Comparison of ENCODE assay signal across 19 mouse cellular contexts in the genomic region with DNA sequence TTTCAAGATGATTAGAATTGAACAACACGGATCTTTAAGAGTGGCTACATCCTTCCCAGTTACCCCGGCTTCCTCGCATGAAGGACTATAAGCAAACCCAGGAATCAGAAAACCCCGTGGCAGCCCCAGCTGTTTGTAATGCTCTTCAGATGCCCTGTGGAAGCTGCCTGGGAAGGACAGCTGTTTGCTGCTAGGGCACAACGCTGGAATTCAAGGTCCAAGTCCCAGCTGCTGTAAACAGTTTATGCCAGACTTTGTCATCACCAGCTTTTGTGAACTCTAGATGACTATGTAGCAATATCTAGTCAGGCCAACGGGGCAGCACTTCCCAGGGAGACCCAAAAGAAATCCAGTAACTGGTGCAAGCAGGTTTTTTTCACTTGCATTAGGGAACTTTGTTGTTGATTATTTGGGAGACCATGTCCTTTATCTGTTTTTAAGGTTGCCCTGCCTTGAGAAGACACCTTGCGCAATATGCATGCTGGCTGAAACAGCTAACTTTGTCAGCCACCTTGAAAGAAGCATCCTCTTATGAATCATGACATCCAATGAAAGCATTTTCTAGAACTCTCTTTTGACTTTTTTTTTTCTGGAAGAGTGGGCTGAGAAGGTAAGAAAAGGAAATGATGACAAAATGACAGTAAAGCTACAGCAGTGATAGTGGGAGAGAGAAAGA.
DNase-seq lines count a peak whose midpoint lies in the region; ATAC-seq and TF ChIP-seq lines count a peak whose summit lies in the region.
"Had no signal": no experiment of that assay in that cellular context is flagged by ENCODE, and none has a peak within 500 bp of the region (broad histone marks: within the 10 kb centered on the region; RNA-seq: fewer than 3 reads in every experiment).

No protein-coding gene starts in this region.

- DNase-seq in gastrocnemius, postnatal 14 days, result peak; percentile 6
- no peak for DNase-seq in gastrocnemius, postnatal 36 days
- DNase-seq in lung, postnatal 4 days, result peak; percentile 5 to 35
- no peak for DNase-seq in midbrain, embryonic 10.5 days (ENCODE audit: low spot score)
- DNase-seq in left cerebral cortex, adult 8-10 months (ENCODE audit: low spot score in 2 of 2), result no peak
- DNase-seq: adrenal gland, postnatal 36 days; cerebellum, adult 11 months; cerebellum, postnatal 10 days; kidney, postnatal 25 days; right cerebral cortex, adult 18-20 months had no signal

- H3K9me3 ChIP-seq in intestine, embryonic 16.5 days (ENCODE audit: control insufficient read depth, low read length), result no peaks in the 10 kb centered on the region
- no peaks in the 10 kb centered on the region for H3K9me3 ChIP-seq in midbrain, embryonic 10.5 days (replicated peaks)
- H3K9me3 ChIP-seq: forebrain, embryonic 15.5 days; hindbrain, embryonic 12.5 days; limb, embryonic 12.5 days; liver, embryonic 12.5 days; megakaryocyte, embryonic 14.5 days had no signal

- ATAC-seq in intestine, embryonic 16.5 days, result 0 out of 2 replicates have a peak, but pooled peaks have one; percentile 31
- ATAC-seq: forebrain, embryonic 15.5 days; liver, embryonic 12.5 days; midbrain, embryonic 16.5 days had no signal

- no peaks in the 10 kb centered on the region for H3K79me3 ChIP-seq in C2C12 (ENCODE audit: low read depth)

- no peak overlapping the region for H3K9ac ChIP-seq in intestine, embryonic 16.5 days (ENCODE audit: low read depth, low read length)
- H3K9ac ChIP-seq: forebrain, embryonic 15.5 days; hindbrain, embryonic 12.5 days; limb, embryonic 12.5 days; liver, embryonic 12.5 days had no signal

- no peak overlapping the region for H3K27ac ChIP-seq in intestine, embryonic 16.5 days (ENCODE audit: low read length)
- no peak overlapping the region for H3K27ac ChIP-seq in midbrain, embryonic 10.5 days (replicated peaks)
- H3K27ac ChIP-seq: forebrain, embryonic 15.5 days; hindbrain, embryonic 12.5 days; layer of hippocampus, adult 2 months; limb, embryonic 12.5 days; liver, embryonic 12.5 days had no signal

- H3K27me3 ChIP-seq in C2C12 (ENCODE audit: control insufficient read depth, insufficient read depth, insufficient read length), result no peaks in the 10 kb centered on the region
- H3K27me3 ChIP-seq in intestine, embryonic 16.5 days (replicated peaks; ENCODE audit: control insufficient read depth, insufficient read depth, low read length), result no peaks in the 10 kb centered on the region
- H3K27me3 ChIP-seq in midbrain, embryonic 10.5 days (ENCODE audit: low read depth, poor library complexity, severe bottlenecking), result no peaks in the 10 kb centered on the region
- H3K27me3 ChIP-seq: forebrain, embryonic 15.5 days; hindbrain, embryonic 12.5 days; limb, embryonic 12.5 days; liver, embryonic 12.5 days; megakaryocyte, embryonic 14.5 days had no signal

- intact Hi-C loops in gastrocnemius, postnatal 14 days (cut with DNase I; ENCODE audit: low total_unique reads), result no loop called here
- intact Hi-C loops in gastrocnemius, postnatal 36 days (cut with DNase I), result no loop called here

- no peaks in the 10 kb centered on the region for H3K79me2 ChIP-seq in C2C12 (ENCODE audit: control insufficient read depth, insufficient read depth)

- no peaks in the 10 kb centered on the region for H3K4me1 ChIP-seq in intestine, embryonic 16.5 days (ENCODE audit: control insufficient read depth, insufficient read depth, low read length)
- no peaks in the 10 kb centered on the region for H3K4me1 ChIP-seq in midbrain, embryonic 10.5 days
- H3K4me1 ChIP-seq: forebrain, embryonic 15.5 days; hindbrain, embryonic 12.5 days; limb, embryonic 12.5 days; liver, embryonic 12.5 days; megakaryocyte, embryonic 14.5 days had no signal

- no peak overlapping the region for H3K4me3 ChIP-seq in C2C12 (ENCODE audit: insufficient read depth, poor library complexity, severe bottlenecking)
- no peak overlapping the region for H3K4me3 ChIP-seq in intestine, embryonic 16.5 days (ENCODE audit: low read length)
- H3K4me3 ChIP-seq in midbrain, embryonic 10.5 days, result no peak overlapping the region
- H3K4me3 ChIP-seq: forebrain, embryonic 15.5 days; hindbrain, embryonic 12.5 days; layer of hippocampus, adult 2 months; limb, embryonic 12.5 days; liver, embryonic 12.5 days; megakaryocyte, embryonic 14.5 days had no signal

- no peak for TF ChIP-seq CTCF in C2C12 (IDR thresholded peaks at IDR 0.05; ENCODE audit: control insufficient read depth, insufficient read depth, insufficient read length)

- no peak overlapping the region for H3K4me2 ChIP-seq in intestine, embryonic 16.5 days (ENCODE audit: low read depth, low read length)
- H3K4me2 ChIP-seq: forebrain, embryonic 15.5 days; hindbrain, embryonic 12.5 days; limb, embryonic 12.5 days; liver, embryonic 12.5 days had no signal

- no peaks in the 10 kb centered on the region for H3K36me3 ChIP-seq in C2C12 (ENCODE audit: control insufficient read depth, insufficient read depth)
- H3K36me3 ChIP-seq in intestine, embryonic 16.5 days (ENCODE audit: control insufficient read depth, insufficient read depth, low read length), result no peaks in the 10 kb centered on the region
- no peaks in the 10 kb centered on the region for H3K36me3 ChIP-seq in midbrain, embryonic 10.5 days
- H3K36me3 ChIP-seq: forebrain, embryonic 15.5 days; hindbrain, embryonic 12.5 days; limb, embryonic 12.5 days; liver, embryonic 12.5 days had no signal

- no peak overlapping the region for H3ac ChIP-seq in C2C12 (ENCODE audit: control insufficient read depth, insufficient read length, low read depth)

- WGBS in intestine, embryonic 16.5 days, result 51% methylated on average over 7 of the region's 7 CpGs
- 72% methylated on average over 7 of the region's 7 CpGs for WGBS in midbrain, embryonic 10.5 days

TF ChIP-seq in C2C12, 6 proteins besides CTCF, POLR2A, EP300 and RAD21:
- no peak for TF ChIP-seq MYOG (IDR thresholded peaks at IDR 0.05; ENCODE audit: control insufficient read depth, extremely low read depth, insufficient read length)
- no peak for TF ChIP-seq MYOD1 (IDR thresholded peaks at IDR 0.05; ENCODE audit: control insufficient read depth, insufficient read length, low read depth)
- no peak for TF ChIP-seq USF1 (IDR thresholded peaks at IDR 0.05; ENCODE audit: low read depth)
- TF ChIP-seq MAX (IDR thresholded peaks at IDR 0.05), result no peak
- no peak for TF ChIP-seq FOSL1 (IDR thresholded peaks at IDR 0.05; ENCODE audit: insufficient read depth, low read length, poor library complexity, severe bottlenecking)
- peak; percentile 56 for TF ChIP-seq CEBPB (IDR thresholded peaks at IDR 0.05; ENCODE audit: low read depth)

Comparison
In these comparisons a context has a peak if more than half of its experiments do, and no peak if none do; other contexts are left out.
1. DNase-seq: peak in gastrocnemius, postnatal 14 days (single experiment) and lung, postnatal 4 days (2 of 2); none in gastrocnemius, postnatal 36 days (0 of 2), midbrain, embryonic 10.5 days (single experiment) and left cerebral cortex, adult 8-10 months (0 of 2).